Comparison of ENCODE assay signal across 27 mouse cellular contexts in genomic region chr7:143349287-143349686, GRCm38 (mm10).
DNase-seq lines count a peak whose midpoint lies in the region; ATAC-seq and TF ChIP-seq lines count a peak whose summit lies in the region.
"Had no signal": no experiment of that assay in that cellular context is flagged by ENCODE, and none has a peak within 500 bp of the region (broad histone marks: within the 10 kb centered on the region; RNA-seq: fewer than 3 reads in every experiment).

No protein-coding gene starts in this region.

- no peak overlapping the region for H3K27ac ChIP-seq in heart, adult 2 months
- H3K27ac ChIP-seq in heart, embryonic 12.5 days (ENCODE audit: poor library complexity, severe bottlenecking) = peak overlapping the region; percentile 75
- H3K27ac ChIP-seq in heart, embryonic 15.5 days = peak overlapping the region; percentile 44
- H3K27ac ChIP-seq: embryonic facial prominence, embryonic 10.5 days; embryonic facial prominence, embryonic 13.5 days; forebrain, embryonic 12.5 days; forebrain, embryonic 15.5 days; hindbrain, embryonic 10.5 days; hindbrain, embryonic 13.5 days; intestine, embryonic 15.5 days; kidney, embryonic 15.5 days had no signal

- ATAC-seq in heart, embryonic 12.5 days (ENCODE audit: insufficient number of reproducible peaks, low FRiP score) = peak; percentile 57
- no peak for ATAC-seq in heart, embryonic 15.5 days (replicated peaks; ENCODE audit: insufficient number of reproducible peaks, insufficient read depth, low FRiP score, low read depth)
- ATAC-seq: activated CD4-positive, CD25-positive, alpha-beta regulatory T cell, adult 4 months; forebrain, embryonic 15.5 days; hindbrain, embryonic 16.5 days; intestine, embryonic 15.5 days had no signal

- no peak for TF ChIP-seq CTCF in heart, adult 2 months (IDR thresholded peaks at IDR 0.05)

- no peaks in the 10 kb centered on the region for H3K36me3 ChIP-seq in heart, adult 2 months (ENCODE audit: control insufficient read depth, insufficient read depth, low read length)
- H3K36me3 ChIP-seq in heart, embryonic 12.5 days = no peaks in the 10 kb centered on the region
- no peaks in the 10 kb centered on the region for H3K36me3 ChIP-seq in heart, embryonic 15.5 days
- H3K36me3 ChIP-seq: embryonic facial prominence, embryonic 10.5 days; embryonic facial prominence, embryonic 13.5 days; forebrain, embryonic 12.5 days; forebrain, embryonic 15.5 days; hindbrain, embryonic 10.5 days; hindbrain, embryonic 13.5 days; intestine, embryonic 15.5 days; kidney, embryonic 15.5 days had no signal

- H3K9me3 ChIP-seq in heart, embryonic 12.5 days (replicated peaks) = no peaks in the 10 kb centered on the region
- H3K9me3 ChIP-seq in heart, embryonic 15.5 days (replicated peaks) = no peaks in the 10 kb centered on the region
- H3K9me3 ChIP-seq: embryonic facial prominence, embryonic 10.5 days; embryonic facial prominence, embryonic 13.5 days; forebrain, embryonic 12.5 days; forebrain, embryonic 15.5 days; hindbrain, embryonic 10.5 days; hindbrain, embryonic 13.5 days; intestine, embryonic 15.5 days; kidney, embryonic 15.5 days had no signal

- no peak overlapping the region for H3K9ac ChIP-seq in heart, adult 2 months (ENCODE audit: low read depth, low read length)
- H3K9ac ChIP-seq in heart, embryonic 12.5 days = no peak overlapping the region
- no peak overlapping the region for H3K9ac ChIP-seq in heart, embryonic 15.5 days
- H3K9ac ChIP-seq: embryonic facial prominence, embryonic 13.5 days; forebrain, embryonic 12.5 days; forebrain, embryonic 15.5 days; hindbrain, embryonic 13.5 days; intestine, embryonic 15.5 days; kidney, embryonic 15.5 days had no signal

- no peak overlapping the region for H3K4me3 ChIP-seq in heart, adult 2 months
- no peak overlapping the region for H3K4me3 ChIP-seq in heart, embryonic 12.5 days
- no peak overlapping the region for H3K4me3 ChIP-seq in heart, embryonic 15.5 days
- H3K4me3 ChIP-seq: embryonic facial prominence, embryonic 10.5 days; embryonic facial prominence, embryonic 13.5 days; erythroblast, embryonic 14.5 days; forebrain, embryonic 12.5 days; forebrain, embryonic 15.5 days; hindbrain, embryonic 10.5 days; hindbrain, embryonic 13.5 days; intestine, embryonic 15.5 days; kidney, embryonic 15.5 days had no signal

- intact Hi-C loops in heart, adult 2 months (cut with DNase I) = no loop called here
- intact Hi-C loops in heart, postnatal 10 days (cut with DNase I) = no loop called here
- intact Hi-C loops in heart, postnatal 14 days (cut with DNase I) = loop anchor here (10.0 kb wide), 1 partner anchor 354 kb away; no protein-coding TSS in a partner anchor

- H3K79me2 ChIP-seq in heart, adult 2 months (replicated peaks; ENCODE audit: control insufficient read depth, insufficient read depth, low read length) = no peaks in the 10 kb centered on the region

- peak overlapping the region; percentile 18; the same call in 1 of the 2 replicates for H3K4me2 ChIP-seq in heart, embryonic 12.5 days
- H3K4me2 ChIP-seq in heart, embryonic 15.5 days = no peak overlapping the region
- H3K4me2 ChIP-seq: embryonic facial prominence, embryonic 13.5 days; forebrain, embryonic 12.5 days; forebrain, embryonic 15.5 days; hindbrain, embryonic 13.5 days; intestine, embryonic 15.5 days; kidney, embryonic 15.5 days had no signal

- no peak for TF ChIP-seq POLR2A in heart, adult 2 months (IDR thresholded peaks at IDR 0.05; ENCODE audit: insufficient read depth, low read depth, low read length)

- TF ChIP-seq EP300 in heart, adult 2 months (IDR thresholded peaks at IDR 0.05; ENCODE audit: insufficient read depth, low read depth, low read length) = no peak

- 70% methylated on average over 7 of the region's 7 CpGs for WGBS in heart, adult 2 months
- WGBS in heart, embryonic 12.5 days = 22% methylated on average over 7 of the region's 7 CpGs
- WGBS in heart, embryonic 15.5 days = 32% methylated on average over 7 of the region's 7 CpGs

- DNase-seq in heart, adult 11 months = peak; percentile 68
- DNase-seq in heart, adult 2 months = no peak
- DNase-seq in heart, postnatal 10 days = no peak
- DNase-seq in heart, postnatal 14 days = no peak
- DNase-seq: adrenal gland, adult 8-10 months; adrenal gland, postnatal 25 days; cerebellum, adult 11-12 months; cerebellum, adult 8-10 months; cerebellum, postnatal 10 days; cerebellum, postnatal 36 days; embryo, embryonic 11 days; gastrocnemius, postnatal 25 days; kidney, adult 11 months; kidney, adult 8-10 months had no signal

- no peaks in the 10 kb centered on the region for H3K4me1 ChIP-seq in heart, adult 2 months (ENCODE audit: control insufficient read depth, insufficient read depth, low read length)
- H3K4me1 ChIP-seq in heart, embryonic 12.5 days (replicated peaks) = peaks cover 35% of the 10 kb centered on the region
- H3K4me1 ChIP-seq in heart, embryonic 15.5 days (replicated peaks) = peaks cover 19% of the 10 kb centered on the region
- H3K4me1 ChIP-seq: forebrain, embryonic 15.5 days; hindbrain, embryonic 13.5 days; intestine, embryonic 15.5 days had no signal

- H3K27me3 ChIP-seq in heart, adult 2 months (ENCODE audit: control insufficient read depth, insufficient read depth, low read length) = no peaks in the 10 kb centered on the region
- 0 out of 2 replicates have a peak, but pooled peaks cover 5% of the 10 kb centered on the region for H3K27me3 ChIP-seq in heart, embryonic 12.5 days (replicated peaks)
- no peaks in the 10 kb centered on the region for H3K27me3 ChIP-seq in heart, embryonic 15.5 days
- H3K27me3 ChIP-seq: embryonic facial prominence, embryonic 13.5 days; intestine, embryonic 15.5 days had no signal
